Mouse (Mus musculus) hindbrain, embryonic 11.5 days (tissue): ENCODE results near the gene Hif3a. TPM values are rescaled to one million over a fixed set of nuclear protein-coding genes. Genes with fewer than 3 reads are reported as not detected.
A peak's percentile ranks its signal among the peaks of the same experiment; 100 is the strongest.

Experiments
- ATAC-seq: fragments of 200-750 bp; cut with Nextera tagmentation; 2 replicates; pipeline ENCODE4 v1.8.0; 2017; ENCODE audit warnings: mild to moderate bottlenecking, moderate TSS enrichment, moderate library complexity; ENCODE audit not compliant: low FRiP score
- DNase-seq: peaks from one replicate; pipeline ENCODE4 v3.0.0-alpha.2; 2015; ENCODE audit warnings: low spot score
- H3K27ac ChIP-seq: fragments of 300-500 bp; sonication (generic); 2 replicates; pipeline ENCODE4 v1.5.1; 2014; ENCODE audit warnings: mild to moderate bottlenecking, low read depth, low read length
- H3K27me3 ChIP-seq: fragments of 300-500 bp; sonication (generic); 2 replicates; pipeline ENCODE4 v1.6.1; 2014; ENCODE audit warnings: mild to moderate bottlenecking, low read length, moderate library complexity, mixed read lengths; ENCODE audit not compliant: control insufficient read depth, insufficient read depth
- H3K36me3 ChIP-seq: fragments of 300-500 bp; sonication (generic); 2 replicates; pipeline ENCODE4 v1.6.1; 2014; ENCODE audit warnings: mild to moderate bottlenecking, low read length, moderate library complexity, mixed read lengths; ENCODE audit not compliant: control insufficient read depth, insufficient read depth
- H3K4me1 ChIP-seq: fragments of 300-500 bp; sonication (generic); replicated peaks from 2 replicates; pipeline ENCODE4 v1.6.1; 2014; ENCODE audit warnings: low read length, mixed read lengths; ENCODE audit not compliant: control insufficient read depth, insufficient read depth
- H3K4me2 ChIP-seq: fragments of 300-500 bp; sonication (generic); replicated peaks from 2 replicates; pipeline ENCODE4 v1.6.1; 2014; ENCODE audit warnings: mild to moderate bottlenecking, low read depth, low read length
- H3K4me3 ChIP-seq: fragments of 300-500 bp; sonication (generic); 2 replicates; pipeline ENCODE4 v1.5.1; 2014; ENCODE audit warnings: low read depth, low read length
- H3K9ac ChIP-seq: fragments of 300-500 bp; sonication (generic); 2 replicates; pipeline ENCODE4 v1.6.1; 2014; ENCODE audit warnings: low read depth, low read length
- H3K9me3 ChIP-seq: fragments of 300-500 bp; sonication (generic); 2 replicates; pipeline ENCODE4 v1.6.1; 2016; ENCODE audit warnings: low read length; ENCODE audit not compliant: control insufficient read depth
- WGBS: fragments of 180-500 bp; shearing (Covaris S2); extraction: QIAGEN DNeasy Blood & Tissue Kit; methylation state at CpG from one replicate; pipeline ENCODE4 v1.1.7; 2014; 5-methylcytosine and 5-hydroxymethylcytosine counted together
- polyA plus RNA-seq: library from polyadenylated mRNA; unstranded; fragments of >200 nt; fragmentation: Nextera tagmentation; extraction: Ambion mirVana; gene quantifications from 2 replicates; pipeline ENCODE4 v1.2.1, GENCODE M21; 2014

Gene Hif3a
- polyA plus RNA-seq, 1 experiment from 2014 or later, result 4.9 TPM

DNA sequence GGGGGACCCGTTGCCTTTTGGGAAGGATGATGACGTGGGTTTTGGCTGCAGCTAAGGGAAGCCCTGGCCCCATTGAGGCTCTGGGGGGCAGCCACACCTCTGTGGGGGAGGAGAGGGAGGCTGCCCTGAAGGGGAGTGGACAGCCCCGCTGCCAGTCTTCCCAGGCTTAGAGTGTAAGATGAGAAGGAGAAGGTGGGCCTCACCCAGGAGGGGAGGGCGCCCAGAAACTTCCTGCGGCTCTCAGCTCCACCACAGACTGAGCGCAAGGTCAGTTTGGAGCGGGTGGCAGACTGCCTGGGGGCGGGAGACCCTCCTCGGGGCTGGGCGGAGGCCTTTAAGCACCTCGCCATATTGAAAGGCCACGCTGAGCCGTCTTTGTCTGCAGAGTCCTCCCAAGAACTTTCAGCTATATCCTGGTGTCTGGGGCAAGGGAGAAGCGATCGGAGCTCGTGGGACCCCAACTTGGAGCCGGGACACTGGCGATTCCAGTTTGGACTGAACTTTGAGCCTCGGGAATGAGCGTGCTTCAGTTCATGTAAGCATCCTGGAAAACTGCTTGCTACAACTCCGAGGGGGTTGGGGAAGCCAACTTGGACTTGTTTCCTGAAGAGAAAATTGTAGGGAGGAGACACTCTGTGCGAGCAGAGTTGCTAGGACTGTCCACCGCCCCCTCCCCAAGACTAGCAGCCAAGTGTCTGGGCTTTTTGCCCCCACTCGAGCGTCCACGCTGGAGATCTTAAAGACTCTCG, 68.4 kb downstream of the Hif3a start:
- no peaks in the 10 kb centered on the region for H3K27me3 ChIP-seq
- no peaks in the 10 kb centered on the region for H3K36me3 ChIP-seq
- H3K9me3 ChIP-seq, result no peaks in the 10 kb centered on the region
- H3K4me1 ChIP-seq, result peaks cover 8% of the 10 kb centered on the region; the same call in 1 of the 2 replicates
- peak overlapping the region; percentile 49 for H3K4me2 ChIP-seq
- H3K9ac ChIP-seq, result peak overlapping the region; percentile 34
- DNase-seq (peak; percentile 70), ATAC-seq (peak; percentile 61)
- H3K27ac ChIP-seq, result 0 out of 2 replicates have a peak overlapping the region, but pooled peaks have one; percentile 33
- 1% methylated on average over 27 of the region's 27 CpGs for WGBS
- H3K4me3 ChIP-seq, result peak overlapping the region; percentile 44

DNA sequence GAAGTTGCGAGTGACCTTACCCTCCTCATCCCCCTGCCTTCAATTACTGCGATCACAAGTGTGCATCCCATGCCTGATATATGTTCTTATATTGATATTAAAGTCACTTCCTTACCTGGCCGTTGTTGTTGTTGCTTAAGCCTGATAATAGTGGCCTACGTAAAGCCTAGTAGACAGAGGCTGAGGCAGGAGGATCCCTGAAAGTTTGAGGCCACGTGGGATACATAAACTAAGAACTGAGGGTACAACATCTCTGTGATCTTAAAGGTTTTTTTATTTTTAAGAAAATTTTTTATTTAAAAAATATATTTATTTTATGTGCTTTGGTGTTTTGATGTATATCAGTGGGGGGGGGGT, 69.8 kb downstream of the Hif3a start, which contains the start of gene Ccdc8:
Ccdc8 (plus strand) TSS at position 258 of the 357 bp plus-strand sequence.
- Histone ChIP-seq H3K27me3 (no peaks in the 10 kb centered on the region), H3K4me3 (peak within 1 kb of the TSS; percentile 44), H3K4me2 (peak within 1 kb of the TSS; percentile 49), H3K27ac (peak within 1 kb of the TSS; percentile 56; the same call in 1 of the 2 replicates), H3K36me3 (no peaks in the 10 kb centered on the region), H3K4me1 (peaks cover 8% of the 10 kb centered on the region; the same call in 1 of the 2 replicates), H3K9me3 (no peaks in the 10 kb centered on the region), H3K9ac (peak within 1 kb of the TSS; percentile 34; the same call in 1 of the 2 replicates)
- WGBS, result 95% methylated on average over 5 of the region's 5 CpGs
- no peak for ATAC-seq
- no peak for DNase-seq

DNA sequence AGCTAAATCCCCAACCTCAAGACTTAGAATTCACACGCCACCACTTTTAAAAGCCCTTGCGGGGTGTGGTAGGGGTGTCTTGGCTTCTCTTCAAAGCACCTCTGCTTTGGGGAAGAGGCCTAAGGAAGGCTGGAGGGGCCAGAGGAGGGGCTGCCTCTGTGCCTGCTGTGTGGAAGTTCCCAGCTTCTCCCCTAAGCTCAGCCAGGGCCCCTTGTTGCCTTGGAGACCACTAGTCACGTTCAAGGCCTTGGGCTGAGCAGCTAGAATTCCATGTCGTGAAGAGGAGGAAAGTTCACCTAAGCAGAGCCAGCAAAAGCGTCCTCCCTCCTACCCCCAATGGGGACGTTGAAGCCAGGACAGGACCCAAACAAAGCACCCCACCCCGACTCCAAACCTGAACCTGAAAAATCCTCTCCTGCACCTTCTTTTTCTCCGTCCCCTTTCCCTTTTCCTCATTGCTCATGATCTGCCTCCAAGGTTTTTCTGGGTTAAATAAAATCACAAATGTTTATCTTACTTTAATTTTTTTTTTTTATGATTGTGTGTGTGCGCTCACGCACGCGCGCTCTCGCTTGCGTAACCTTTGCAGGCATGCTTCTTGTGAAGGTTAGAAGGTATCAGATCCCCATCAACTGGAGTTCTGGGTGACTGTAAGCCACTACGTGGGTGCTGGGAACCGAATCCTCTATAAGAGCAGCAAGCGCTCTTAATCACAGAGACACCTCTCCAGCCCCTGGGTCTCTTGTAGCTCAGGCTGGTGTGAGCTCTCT, 70.4 kb downstream of the Hif3a start:
- no peaks in the 10 kb centered on the region for H3K36me3 ChIP-seq
- peak overlapping the region; percentile 56; the same call in 1 of the 2 replicates for H3K27ac ChIP-seq
- H3K9ac ChIP-seq, result 0 out of 2 replicates have a peak overlapping the region, but pooled peaks have one; percentile 23

GRCm38 (mm10) chr7:16990006-16990744, 72.1 kb downstream of the Hif3a start:
- no peaks in the 10 kb centered on the region for H3K36me3 ChIP-seq
- no peaks in the 10 kb centered on the region for H3K27me3 ChIP-seq
- peak; percentile 36 for DNase-seq
- ATAC-seq, result no peak
- H3K4me1 ChIP-seq, result peaks cover 8% of the 10 kb centered on the region; the same call in 1 of the 2 replicates
- 40% methylated on average over 15 of the region's 15 CpGs for WGBS
- H3K4me3 ChIP-seq, result no peak overlapping the region
- H3K9me3 ChIP-seq, result no peaks in the 10 kb centered on the region
- peak overlapping the region; percentile 23; the same call in 1 of the 2 replicates for H3K9ac ChIP-seq
- H3K4me2 ChIP-seq, result no peak overlapping the region
- peak overlapping the region; percentile 30; the same call in 1 of the 2 replicates for H3K27ac ChIP-seq

More for the DNA sequence above, 70.4 kb downstream of the Hif3a start:
- DNase-seq (peak; percentile 83), ATAC-seq (peak; percentile 69)
- no peaks in the 10 kb centered on the region for H3K27me3 ChIP-seq
- no peak overlapping the region for H3K4me3 ChIP-seq
- WGBS, result 63% methylated on average over 18 of the region's 18 CpGs
- H3K4me1 ChIP-seq, result peaks cover 8% of the 10 kb centered on the region; the same call in 1 of the 2 replicates
- H3K4me2 ChIP-seq, result no peak overlapping the region
- no peaks in the 10 kb centered on the region for H3K9me3 ChIP-seq

- Histone ChIP-seq H3K36me3 (no peaks in the 10 kb centered on the region), H3K9me3 (no peaks in the 10 kb centered on the region), H3K27ac (peak overlapping the region; percentile 67; the same call in 1 of the 2 replicates), H3K27me3 (no peaks in the 10 kb centered on the region), H3K4me2 (no peak overlapping the region), H3K9ac (no peak overlapping the region), H3K4me1 (peaks cover 8% of the 10 kb centered on the region; the same call in 1 of the 2 replicates), H3K4me3 (no peak overlapping the region)
- WGBS, result 61% methylated on average over 3 of the region's 3 CpGs
- no peak for ATAC-seq
- no peak for DNase-seq
Observed at GRCm38 (mm10) chr7:16988405-16988804, 73.8 kb downstream of the Hif3a start.

DNA sequence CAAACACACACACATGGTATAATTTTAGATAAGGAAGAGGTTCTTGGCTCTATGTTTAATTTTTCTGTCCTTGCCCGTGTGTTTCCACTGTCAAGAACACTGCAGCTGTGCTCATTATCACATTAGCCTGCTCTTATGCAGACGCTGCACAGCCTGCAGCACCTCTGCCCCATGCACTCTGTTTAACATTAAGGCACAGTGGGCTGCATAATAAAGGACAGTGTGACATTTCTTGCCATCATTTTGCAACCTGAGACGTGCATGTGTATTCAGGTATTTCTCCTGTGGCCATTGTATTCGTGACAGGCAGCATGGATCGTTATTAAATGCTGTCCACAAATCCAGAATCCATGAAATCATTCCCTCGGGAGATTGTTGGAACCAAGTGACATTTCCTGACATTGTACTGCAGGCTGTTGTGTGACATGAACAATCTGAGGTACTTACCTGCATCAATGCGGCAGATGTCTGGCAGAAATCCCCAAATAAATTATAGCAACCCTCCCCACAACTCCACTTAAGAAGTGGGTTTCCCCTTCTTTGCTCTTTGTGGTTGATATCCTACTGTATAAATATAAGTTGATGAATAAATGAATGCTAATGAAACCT, 74.6 kb downstream of the Hif3a start:
- no peak overlapping the region for H3K9ac ChIP-seq
- H3K4me2 ChIP-seq, result no peak overlapping the region
- peak overlapping the region; percentile 67; the same call in 1 of the 2 replicates for H3K27ac ChIP-seq
- H3K36me3 ChIP-seq, result no peaks in the 10 kb centered on the region
- H3K27me3 ChIP-seq, result no peaks in the 10 kb centered on the region
- WGBS, result 57% methylated on average over 7 of the region's 7 CpGs
- H3K9me3 ChIP-seq, result no peaks in the 10 kb centered on the region
- ATAC-seq (0 out of 2 replicates have a peak, but pooled peaks have one; percentile 10), DNase-seq (no peak)
- no peak overlapping the region for H3K4me3 ChIP-seq
- peaks cover 8% of the 10 kb centered on the region; the same call in 1 of the 2 replicates for H3K4me1 ChIP-seq

DNA sequence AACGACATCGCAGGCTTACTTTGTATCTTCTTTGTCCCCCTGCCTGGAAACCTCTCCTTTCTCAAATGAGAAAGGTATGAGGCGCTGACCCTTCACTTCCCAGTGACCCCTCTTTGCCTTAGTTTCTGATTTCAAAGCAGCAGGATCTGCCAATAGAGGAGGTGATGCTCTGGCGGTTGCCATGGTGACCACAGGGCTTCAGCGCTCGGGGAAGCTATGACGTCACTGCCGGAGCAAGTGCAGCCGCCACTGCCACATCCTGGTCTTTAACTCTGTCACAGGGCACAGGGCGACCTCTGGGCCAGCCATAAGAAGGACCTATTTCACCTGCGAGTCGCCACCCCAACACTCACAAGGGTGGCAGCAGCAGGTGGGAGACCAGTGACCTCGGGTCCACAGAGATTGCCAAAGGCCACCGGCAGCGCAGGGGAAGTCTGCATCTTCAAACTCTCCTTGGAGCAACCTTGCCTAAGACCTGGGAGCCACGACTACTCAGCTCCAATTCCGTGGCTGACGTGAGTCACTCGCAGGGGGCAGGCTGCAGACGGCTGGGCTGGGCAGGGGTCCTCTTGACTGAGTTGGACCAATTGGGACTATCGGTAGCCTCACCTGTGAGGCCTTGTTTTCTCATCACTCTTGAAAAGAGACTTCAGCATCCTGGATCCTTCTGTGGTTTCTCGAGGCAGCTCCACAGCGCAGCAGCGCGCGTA, 79.2 kb downstream of the Hif3a start, which contains the start of gene Gm42372:
Gm42372 (plus strand) TSS at position 228 of the 710 bp plus-strand sequence.
- Histone ChIP-seq H3K4me2 (peak within 1 kb of the TSS; percentile 37), H3K36me3 (no peaks in the 10 kb centered on the region), H3K4me1 (0 out of 2 replicates have a peak, but pooled peaks cover 3% of the 10 kb centered on the region), H3K9ac (no peak within 1 kb of the TSS), H3K9me3 (no peaks in the 10 kb centered on the region), H3K4me3 (peak within 1 kb of the TSS; percentile 24; the same call in 1 of the 2 replicates), H3K27me3 (no peaks in the 10 kb centered on the region), H3K27ac (no peak within 1 kb of the TSS)
- peak; percentile 78 for ATAC-seq
- DNase-seq, result peak; percentile 90
- 20% methylated on average over 26 of the region's 26 CpGs for WGBS
